Mouse (Mus musculus): ENCODE results near the gene Arhgap30.

Gene Arhgap30

GRCm38 (mm10) chr1:171435288-171435814 is 46.6 kb downstream of the Arhgap30 start:
- no peak for DNase-seq

DNA sequence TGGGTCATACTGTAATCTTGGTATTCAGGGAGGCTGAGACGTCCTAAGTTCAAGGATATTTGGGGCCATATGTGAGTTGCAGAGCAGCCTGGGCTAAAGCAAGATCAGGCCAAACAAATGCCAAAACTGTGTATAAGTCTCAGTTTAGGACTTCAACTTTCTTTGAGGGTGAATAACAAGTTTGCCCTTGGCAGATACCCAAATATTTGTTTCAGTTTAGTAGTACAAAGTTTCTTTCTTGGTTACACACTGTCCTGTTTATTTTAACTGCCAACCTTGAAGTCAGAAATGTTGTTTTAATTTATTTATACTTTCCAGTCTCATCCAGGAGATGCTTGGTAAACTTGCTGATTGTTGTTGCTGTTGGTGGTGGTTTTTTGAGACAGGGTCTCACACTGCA is 47.2 kb downstream of the Arhgap30 start:
- no peak for DNase-seq

DNA sequence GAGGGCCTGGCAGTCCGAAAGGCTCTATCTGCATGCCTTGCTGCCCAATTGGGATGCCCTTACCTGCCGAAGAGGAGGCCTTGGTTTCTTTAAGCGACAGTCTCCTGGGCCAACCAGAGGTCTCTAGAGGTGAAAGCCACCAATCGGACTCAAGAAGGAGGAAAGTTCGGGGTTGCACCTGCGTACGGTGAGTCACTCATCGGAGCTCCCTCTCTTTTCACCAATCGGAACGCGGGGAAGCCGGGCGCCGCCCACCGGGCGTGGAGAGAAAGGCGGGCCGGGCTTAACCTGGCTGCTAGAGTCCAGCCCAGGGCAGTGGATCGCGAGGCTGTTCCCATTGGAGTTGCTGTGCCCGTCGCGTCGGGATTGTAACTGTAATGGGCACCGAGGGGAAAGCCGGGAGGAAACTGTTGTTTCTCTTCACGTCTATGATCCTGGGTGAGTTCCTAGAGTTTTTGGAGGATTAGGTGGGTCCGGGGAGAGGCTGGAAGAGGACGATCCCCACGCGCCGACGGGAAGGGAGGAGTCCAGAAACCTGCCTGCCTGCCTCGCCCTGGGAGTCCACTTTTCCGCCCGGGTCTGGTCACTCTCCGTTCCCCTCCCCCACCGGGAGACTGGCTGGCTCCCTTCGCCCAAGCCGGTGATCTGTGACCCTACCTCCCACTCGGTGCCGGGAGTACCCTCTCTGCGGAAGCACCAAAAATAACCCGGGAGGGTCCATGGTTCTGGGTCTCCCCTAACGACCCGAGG is 48.7 kb downstream of the Arhgap30 start, which contains the start of gene F11r:
Gene F11r, plus strand, starts transcription at position 272 of the 750 bp plus-strand sequence.
- peak; percentile 55 for DNase-seq

GRCm38 (mm10) chr1:171438014-171438670 is 49.4 kb downstream of the Arhgap30 start:
- DNase-seq: no peak

DNA sequence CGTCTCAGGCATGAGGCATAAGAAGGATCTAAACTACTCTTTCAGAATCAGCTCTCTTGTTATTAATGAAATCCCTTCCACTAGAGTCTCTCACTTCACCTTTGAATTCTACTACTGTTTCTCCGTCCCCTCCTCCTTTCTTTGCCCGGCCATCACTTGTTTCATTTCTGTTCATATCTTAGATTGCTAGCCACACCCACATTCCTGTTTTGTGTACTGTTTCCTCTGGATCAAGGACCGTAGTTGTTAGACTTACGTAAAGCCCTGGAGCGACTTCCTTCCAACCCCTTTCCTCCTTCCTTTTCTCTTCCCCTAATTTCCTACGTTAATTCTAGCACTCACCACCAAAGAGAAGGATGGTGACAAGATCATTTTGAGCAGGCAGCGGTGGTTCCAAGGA is 50.3 kb downstream of the Arhgap30 start:
- no peak for DNase-seq

DNA sequence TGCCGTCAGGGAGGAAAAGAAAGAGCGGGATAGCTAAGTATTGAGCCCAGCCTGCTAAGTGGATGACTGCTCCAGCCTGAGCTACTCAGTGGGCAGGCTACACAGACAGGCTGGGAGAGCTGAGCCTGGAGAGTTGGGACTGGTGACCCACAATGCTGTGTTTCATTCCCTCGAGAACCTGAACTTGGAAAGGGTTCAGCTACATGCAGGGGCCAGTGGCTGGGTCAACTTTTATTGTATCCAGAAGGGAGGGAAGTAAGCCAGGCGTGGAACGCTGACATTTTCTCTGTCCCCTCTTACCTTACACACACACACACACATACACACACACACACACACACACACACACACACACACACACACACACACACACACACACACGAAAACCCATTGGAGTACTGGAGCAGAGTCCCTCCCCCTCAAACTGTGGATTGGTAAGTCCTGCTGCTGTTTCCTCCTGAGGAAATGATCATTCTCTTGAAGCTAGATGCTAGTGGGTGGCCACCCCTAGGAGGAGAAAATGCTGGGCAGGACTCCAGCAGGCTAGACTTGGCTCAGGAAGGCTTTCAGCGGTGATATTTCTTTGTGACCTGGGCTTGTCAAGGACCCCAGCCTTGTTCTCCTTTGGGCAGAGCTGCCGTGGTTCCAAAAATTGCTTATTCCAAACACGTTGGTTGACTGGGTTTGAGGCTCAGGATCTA is 51.4 kb downstream of the Arhgap30 start:
- no peak for DNase-seq

GRCm38 (mm10) chr1:171441466-171442412 is 53.0 kb downstream of the Arhgap30 start:
- no peak for DNase-seq

DNA sequence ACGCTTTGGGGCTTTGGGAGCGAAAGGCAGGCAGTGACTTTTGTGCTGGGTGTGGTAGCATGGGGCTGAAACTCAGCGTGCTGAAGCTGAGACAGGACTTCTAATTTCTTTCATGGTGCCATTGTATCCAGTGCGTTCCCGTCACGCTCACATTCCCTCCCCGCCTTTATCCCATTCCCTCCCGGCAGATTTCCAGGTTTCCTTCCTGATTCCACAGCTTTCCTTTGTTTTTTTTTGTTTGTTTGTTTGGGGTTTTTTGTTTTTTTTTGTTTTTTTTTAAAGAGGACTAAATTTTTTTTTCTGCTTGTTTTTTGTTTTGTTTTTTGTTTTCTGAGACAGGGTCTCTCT is 53.6 kb downstream of the Arhgap30 start:
- DNase-seq: no peak

- DNase-seq: no peak
Measured at GRCm38 (mm10) chr1:171445050-171445449, 56.3 kb downstream of the Arhgap30 start.

- DNase-seq: no peak
Measured at GRCm38 (mm10) chr1:171446854-171447253, 58.1 kb downstream of the Arhgap30 start.

GRCm38 (mm10) chr1:171447692-171448091 is 58.9 kb downstream of the Arhgap30 start:
- DNase-seq: no peak

DNA sequence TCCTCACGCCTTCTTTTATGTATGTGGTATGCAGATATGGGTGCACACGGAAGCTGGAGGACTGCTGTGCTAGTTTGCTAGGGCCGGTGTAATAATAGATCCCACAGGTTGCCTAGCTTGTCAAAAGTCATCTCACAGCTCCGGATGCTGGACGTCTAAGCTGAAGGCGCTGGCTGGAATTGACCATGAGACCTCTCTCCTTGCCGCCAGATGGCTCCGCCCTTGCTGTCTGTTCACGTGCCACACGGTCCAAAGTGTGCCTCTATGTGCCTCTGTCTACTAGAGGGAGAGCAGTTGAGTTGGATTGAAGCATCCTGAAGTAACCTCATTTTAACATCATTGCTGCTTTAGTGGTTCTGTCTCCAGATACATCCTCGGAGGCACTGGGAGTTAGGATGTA is 61.3 kb downstream of the Arhgap30 start:
- DNase-seq: no peak

- peak; percentile 44 for DNase-seq
Measured at GRCm38 (mm10) chr1:171451001-171451400, 62.2 kb downstream of the Arhgap30 start.

GRCm38 (mm10) chr1:171452522-171452921 is 63.8 kb downstream of the Arhgap30 start:
- no peak for DNase-seq

GRCm38 (mm10) chr1:171452923-171453322 is 64.2 kb downstream of the Arhgap30 start:
- DNase-seq: no peak

DNA sequence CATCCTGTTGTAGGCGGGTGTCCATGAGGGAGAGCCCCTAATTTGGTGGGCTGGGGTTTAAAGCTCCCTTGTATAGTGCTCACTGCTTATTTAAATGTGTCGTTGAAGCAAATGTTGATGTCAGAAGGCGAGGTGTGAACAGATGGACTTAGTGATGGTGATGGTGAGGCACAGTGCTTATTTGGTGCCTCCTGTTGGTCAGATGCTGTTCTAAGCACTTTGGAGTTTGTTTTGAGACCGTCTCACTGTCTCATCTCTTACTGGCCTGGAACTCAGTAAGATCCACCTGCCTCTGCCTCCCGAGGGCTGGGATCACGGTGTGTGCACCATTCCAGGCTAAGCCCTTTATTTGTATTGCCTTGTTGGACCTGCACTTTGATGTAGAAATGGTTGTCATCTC is 66.2 kb downstream of the Arhgap30 start:
- no peak for DNase-seq

- DNase-seq: no peak
Measured at GRCm38 (mm10) chr1:171457568-171457967, 68.8 kb downstream of the Arhgap30 start.

DNA sequence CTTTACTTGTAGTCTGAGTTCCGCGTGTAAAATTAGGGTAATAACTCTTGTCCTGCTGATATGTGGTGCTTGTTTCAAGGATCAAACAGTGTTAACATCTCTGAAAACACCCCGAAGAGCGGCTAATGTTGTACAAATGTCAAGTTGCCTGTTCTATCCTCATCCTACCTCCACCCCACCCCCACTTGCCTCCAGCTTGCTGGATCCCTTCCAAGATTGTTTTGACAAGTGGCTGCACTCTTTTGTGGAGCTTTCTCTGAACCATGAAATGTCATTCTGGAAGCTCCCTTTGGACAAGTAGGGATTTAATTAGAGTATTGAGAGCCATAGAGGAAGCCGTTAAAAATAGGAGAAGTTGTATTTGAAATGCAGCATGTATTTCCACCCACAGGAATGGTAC is 71.0 kb downstream of the Arhgap30 start:
- DNase-seq: no peak
